ENCODE assay signal across 9 mouse cellular contexts in genomic region chrX:158041703-158042102, GRCm38 (mm10). TPM values are rescaled to one million over a fixed set of nuclear protein-coding genes. Genes with fewer than 3 reads are reported as not detected.
A peak's percentile ranks its signal among the peaks of the same experiment; 100 is the strongest.
DNase-seq lines count a peak whose midpoint lies in the region; ATAC-seq lines count a peak whose summit lies in the region.
"Had no signal": no experiment of that assay in that cellular context is flagged by ENCODE, and none has a peak within 500 bp of the region (broad histone marks: within the 10 kb centered on the region; RNA-seq: fewer than 3 reads in every experiment).

No protein-coding gene starts in this region.

- H3K36me3 ChIP-seq in hindbrain, embryonic 16.5 days (ENCODE audit: control insufficient read depth, insufficient read depth, low read length): no peaks in the 10 kb centered on the region

- ATAC-seq in hindbrain, embryonic 16.5 days: peak; percentile 53; the same call in 1 of the 2 replicates

- 24% methylated on average over 7 of the region's 7 CpGs for WGBS in hindbrain, embryonic 16.5 days

- no peaks in the 10 kb centered on the region for H3K27me3 ChIP-seq in hindbrain, embryonic 16.5 days (replicated peaks; ENCODE audit: control insufficient read depth, insufficient read depth, low read length)

- no peaks in the 10 kb centered on the region for H3K9me3 ChIP-seq in hindbrain, embryonic 16.5 days (ENCODE audit: control insufficient read depth, low read length)

- H3K4me2 ChIP-seq in hindbrain, embryonic 16.5 days (ENCODE audit: low read length): peak overlapping the region; percentile 58

- DNase-seq in left cerebral cortex, postnatal 4 days: peak; percentile 7
- DNase-seq in left cerebral cortex, postnatal 36 days (ENCODE audit: low spot score in 2 of 2): no peak
- DNase-seq in cerebellum, postnatal 36 days: peak; percentile 12 to 41
- DNase-seq in retina, embryonic 14.5 days (ENCODE audit: low spot score): peak; percentile 64
- no peak for DNase-seq in gastrocnemius, postnatal 10 days
- no peak for DNase-seq in gastrocnemius, postnatal 4 days (ENCODE audit: low spot score in 2 of 2)
- DNase-seq in thymus, postnatal 10 days (ENCODE audit: low spot score in 2 of 2): no peak

- peak overlapping the region; percentile 75 for H3K9ac ChIP-seq in hindbrain, embryonic 16.5 days (ENCODE audit: low read depth, low read length)
- H3K9ac ChIP-seq: liver, embryonic 14.5 days had no signal

- peak overlapping the region; percentile 61 for H3K4me3 ChIP-seq in hindbrain, embryonic 16.5 days (ENCODE audit: low read length)

- peak overlapping the region; percentile 72 for H3K27ac ChIP-seq in hindbrain, embryonic 16.5 days (ENCODE audit: low read depth, low read length)
- H3K27ac ChIP-seq: liver, embryonic 14.5 days had no signal

- intact Hi-C loops in left cerebral cortex, postnatal 4 days (cut with DNase I): loop anchor here (5.0 to 10.0 kb wide), 2 partner anchors 573 to 881 kb away; no protein-coding TSS in a partner anchor
- intact Hi-C loops in left cerebral cortex, postnatal 36 days (cut with DNase I): loop anchor here (2.0 to 5.0 kb wide), 3 partner anchors 309 to 881 kb away; no protein-coding TSS in a partner anchor

- H3K4me1 ChIP-seq in hindbrain, embryonic 16.5 days (ENCODE audit: control insufficient read depth, insufficient read depth, low read depth, low read length): no peaks in the 10 kb centered on the region

RNA-seq across cellular contexts. Expression of gene Cnksr2, which starts 1.4 kb away (rescaled TPM):
- 100 to 1,000 TPM in 1 of 2 experiments, 10 to 100 TPM in 1; 88.4 to 108 TPM for total RNA-seq in left cerebral cortex, postnatal 4 days (2021)
- total RNA-seq in left cerebral cortex, postnatal 36 days (2021): 100 to 1,000 TPM; 225 to 247 TPM
- polyA plus RNA-seq in hindbrain, embryonic 16.5 days (2015; fragmentation: Nextera tagmentation; extraction: Ambion mirVana): 6.9 and 7.3 TPM in 2 replicates
- under 1 TPM; 0.56 to 0.84 TPM for total RNA-seq in gastrocnemius, postnatal 10 days (2021)
- total RNA-seq in gastrocnemius, postnatal 4 days (2021): 1 to 10 TPM; 1.1 to 1.5 TPM

Comparison
In these comparisons a context has a peak if more than half of its experiments do, and no peak if none do; other contexts are left out.
1. DNase-seq: peak in left cerebral cortex, postnatal 4 days (single experiment), cerebellum, postnatal 36 days (2 of 2) and retina, embryonic 14.5 days (single experiment); none in left cerebral cortex, postnatal 36 days (0 of 2), gastrocnemius, postnatal 10 days (single experiment), gastrocnemius, postnatal 4 days (0 of 2) and thymus, postnatal 10 days (0 of 2).
2. RNA of gene Cnksr2, which starts 1.4 kb away (total RNA-seq): 225 to 247 TPM in left cerebral cortex, postnatal 36 days and 88.4 to 108 TPM in left cerebral cortex, postnatal 4 days; 1.1 to 1.5 TPM in gastrocnemius, postnatal 4 days and 0.56 to 0.84 TPM in gastrocnemius, postnatal 10 days; every median in the first group is over 10 times any median in the second.